Mouse (Mus musculus) hindbrain, embryonic 16.5 days (tissue): ENCODE measurements around the gene Sec22c. TPM values are rescaled to one million over a fixed set of nuclear protein-coding genes. Genes with fewer than 3 reads are reported as not detected.
A peak's percentile ranks its signal among the peaks of the same experiment; 100 is the strongest.

ENCODE experiments used
- ATAC-seq: fragments of 200-750 bp; cut with Nextera tagmentation; 2 replicates; pipeline ENCODE4 v1.8.0; 2017; ENCODE audit warnings: moderate TSS enrichment, moderate library complexity
- H3K27ac ChIP-seq: fragments of 300-500 bp; sonication (generic); 2 replicates; pipeline ENCODE4 v1.5.1; 2014; ENCODE audit warnings: low read depth, mild to moderate bottlenecking, control low read depth, low read length, moderate library complexity
- H3K27me3 ChIP-seq: fragments of 300-500 bp; sonication (generic); replicated peaks from 2 replicates; pipeline ENCODE4 v1.6.1; 2014; ENCODE audit warnings: low read length; ENCODE audit not compliant: control insufficient read depth, insufficient read depth
- H3K36me3 ChIP-seq: fragments of 300-500 bp; sonication (generic); 2 replicates; pipeline ENCODE4 v1.6.1; 2014; ENCODE audit warnings: mild to moderate bottlenecking, low read length, moderate library complexity, mixed read lengths; ENCODE audit not compliant: control insufficient read depth, insufficient read depth
- H3K4me1 ChIP-seq: fragments of 300-500 bp; sonication (generic); 2 replicates; pipeline ENCODE4 v1.6.1; 2014; ENCODE audit warnings: low read depth, low read length; ENCODE audit not compliant: control insufficient read depth, insufficient read depth
- H3K4me2 ChIP-seq: fragments of 300-500 bp; sonication (generic); 2 replicates; pipeline ENCODE4 v1.6.1; 2014; ENCODE audit warnings: mild to moderate bottlenecking, low read length, control low read depth, moderate library complexity
- H3K4me3 ChIP-seq: fragments of 300-500 bp; sonication (generic); 2 replicates; pipeline ENCODE4 v1.5.1; 2014; ENCODE audit warnings: mild to moderate bottlenecking, low read length, control low read depth, moderate library complexity
- H3K9ac ChIP-seq: fragments of 300-500 bp; sonication (generic); 2 replicates; pipeline ENCODE4 v1.6.1; 2014; ENCODE audit warnings: low read depth, mild to moderate bottlenecking, control low read depth, low read length, moderate library complexity
- H3K9me3 ChIP-seq: fragments of 300-500 bp; sonication (generic); 2 replicates; pipeline ENCODE4 v1.6.1; 2014; ENCODE audit warnings: mild to moderate bottlenecking, low read length, moderate library complexity; ENCODE audit not compliant: control insufficient read depth
- WGBS: fragments of 180-500 bp; shearing (Covaris S2); extraction: QIAGEN DNeasy Blood & Tissue Kit; methylation state at CpG from one replicate; pipeline ENCODE4 v1.1.7; 2014; 5-methylcytosine and 5-hydroxymethylcytosine counted together
- polyA plus RNA-seq: library from polyadenylated mRNA; unstranded; fragments of >200 nt; fragmentation: Nextera tagmentation; extraction: Ambion mirVana; gene quantifications from 2 replicates; pipeline ENCODE4 v1.2.1, GENCODE M21; 2015

Sec22c gene
- polyA plus RNA-seq, 1 experiment from 2014 or later: 30.4 TPM

DNA sequence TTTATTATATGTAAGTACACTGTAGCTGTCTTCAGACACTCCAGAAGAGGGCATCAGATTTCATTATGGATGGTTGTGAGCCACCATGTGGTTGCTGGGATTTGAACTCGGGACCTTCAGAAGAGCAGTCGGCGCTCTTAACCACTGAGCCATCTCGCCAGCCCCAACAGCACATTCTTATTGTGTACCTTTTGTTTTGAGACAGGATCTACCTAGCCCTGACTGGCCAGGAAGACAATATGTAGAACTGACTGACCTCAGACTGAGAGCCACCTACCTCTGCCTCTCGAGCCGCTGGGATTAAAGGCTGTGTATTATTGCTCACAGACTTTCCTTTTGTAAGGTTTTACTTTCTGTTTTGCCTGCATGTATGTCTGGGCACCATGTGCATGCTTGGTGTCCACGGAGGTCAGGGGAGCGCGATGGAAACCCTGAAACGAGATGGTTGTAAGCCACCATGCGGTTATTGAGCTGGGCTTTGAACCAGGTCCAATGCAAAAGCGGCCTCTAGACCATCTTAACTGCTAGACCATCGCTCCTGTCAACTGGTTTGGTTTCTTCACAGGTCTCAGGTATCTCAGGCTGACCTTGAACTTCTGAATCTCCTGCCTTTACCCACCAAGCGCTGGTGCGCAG is 12.9 kb upstream of the Sec22c start:
- Histone ChIP-seq H3K9me3 (no peaks in the 10 kb centered on the region), H3K4me2 (peak overlapping the region; percentile 64), H3K4me3 (peak overlapping the region; percentile 93), H3K9ac (peak overlapping the region; percentile 99), H3K27me3 (no peaks in the 10 kb centered on the region), H3K27ac (peak overlapping the region; percentile 84), H3K4me1 (peaks cover 7% of the 10 kb centered on the region), H3K36me3 (peaks cover 3% of the 10 kb centered on the region)
- WGBS: 67% methylated on average over 15 of the region's 15 CpGs
- ATAC-seq: peak; percentile 10

DNA sequence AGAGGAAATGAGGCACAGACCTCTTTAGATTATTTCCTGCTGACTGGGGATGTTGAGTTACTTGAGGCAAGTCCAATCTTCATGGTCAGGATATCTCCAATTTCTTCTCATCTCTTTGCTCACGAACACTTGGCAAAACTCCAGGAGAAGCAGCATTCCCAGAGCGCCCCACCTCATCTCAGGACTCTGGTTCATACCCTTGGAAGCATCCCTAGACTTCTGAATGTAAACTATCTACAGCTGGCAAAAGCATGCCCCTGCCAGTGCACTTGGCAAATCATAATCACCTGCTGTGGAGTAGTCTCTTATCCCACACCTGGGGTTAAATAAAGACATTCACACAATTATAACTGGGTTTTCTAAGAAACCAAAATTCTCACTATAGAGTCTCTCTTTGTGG is 11.8 kb upstream of the Sec22c start:
- Histone ChIP-seq H3K36me3 (peaks cover 7% of the 10 kb centered on the region), H3K27me3 (no peaks in the 10 kb centered on the region), H3K4me3 (no peak overlapping the region), H3K4me1 (peaks cover 8% of the 10 kb centered on the region), H3K27ac (no peak overlapping the region), H3K4me2 (no peak overlapping the region), H3K9me3 (no peaks in the 10 kb centered on the region), H3K9ac (no peak overlapping the region)
- 89% methylated on average over 2 of the region's 2 CpGs for WGBS
- ATAC-seq: no peak

DNA sequence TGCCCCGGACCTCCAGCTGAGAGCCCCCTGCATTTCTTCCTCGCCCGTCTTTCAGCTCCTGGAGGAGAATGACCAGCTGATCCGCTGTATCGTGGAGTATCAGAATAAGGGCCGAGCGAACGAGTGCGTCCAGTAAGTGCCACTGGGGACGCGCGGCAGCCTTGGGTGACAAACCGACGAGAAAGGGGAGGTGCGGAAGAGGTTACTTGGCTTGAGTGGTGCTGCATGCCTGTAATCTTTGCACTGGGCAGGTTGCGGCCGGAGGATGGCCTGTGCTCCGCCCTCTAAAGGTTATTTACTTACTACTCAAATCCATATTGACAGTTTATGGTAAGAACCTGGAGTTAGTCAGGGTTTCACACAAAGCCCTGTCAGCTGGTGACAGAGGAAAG is 5.3 kb upstream of the Sec22c start:
- H3K36me3 ChIP-seq: peaks cover 7% of the 10 kb centered on the region
- no peaks in the 10 kb centered on the region for H3K27me3 ChIP-seq
- H3K4me2 ChIP-seq: peak overlapping the region; percentile 82
- ATAC-seq: no peak
- peak overlapping the region; percentile 93 for H3K4me3 ChIP-seq
- 2% methylated on average over 18 of the region's 18 CpGs for whole genome bisulfite sequencing
- peaks cover 16% of the 10 kb centered on the region for H3K4me1 ChIP-seq
- H3K9ac ChIP-seq: peak overlapping the region; percentile 91
- peak overlapping the region; percentile 95 for H3K27ac ChIP-seq
- H3K9me3 ChIP-seq: no peaks in the 10 kb centered on the region

DNA sequence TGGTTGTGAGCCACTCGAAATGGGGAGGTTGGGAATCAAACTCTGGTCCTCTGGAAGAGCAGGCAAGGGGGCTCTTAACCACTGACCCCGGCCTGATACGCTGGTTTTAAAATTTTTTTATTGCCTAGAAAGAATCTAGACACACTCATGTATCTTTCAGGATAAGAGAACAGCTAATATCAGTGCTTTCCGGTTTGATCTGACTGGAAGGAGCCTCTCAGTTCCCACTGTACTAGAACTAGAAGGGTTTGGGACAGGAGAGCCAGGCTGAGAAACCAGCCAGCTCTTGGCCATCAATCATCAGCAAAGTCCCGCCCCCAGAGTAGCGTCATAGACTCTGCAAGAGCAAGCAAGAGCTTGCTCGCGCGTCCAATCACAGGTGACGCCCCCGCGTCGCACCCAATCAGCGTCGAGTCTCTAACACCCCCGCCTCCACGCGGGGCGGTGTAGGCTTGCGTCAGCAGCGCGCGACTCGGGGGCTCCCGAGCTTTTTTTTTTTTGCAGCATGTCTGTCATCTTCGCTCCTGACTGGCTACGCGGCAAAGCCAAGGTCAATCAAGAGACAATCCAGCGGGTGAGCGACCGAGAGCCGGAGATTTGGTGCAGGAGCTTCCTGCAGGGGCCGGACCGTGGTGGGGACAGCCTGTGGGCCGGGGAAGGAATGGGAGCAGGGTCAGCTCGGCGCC is 4.8 kb upstream of the Sec22c start, which contains the start of gene Ss18l2:
Gene Ss18l2, plus strand, starts transcription at position 432 of the 686 bp plus-strand sequence.
- H3K27me3 ChIP-seq: no peaks in the 10 kb centered on the region
- 5% methylated on average over 37 of the region's 37 CpGs for WGBS
- H3K36me3 ChIP-seq: peaks cover 7% of the 10 kb centered on the region
- peak; percentile 97 for ATAC-seq
- peak within 1 kb of the TSS; percentile 82 for H3K4me2 ChIP-seq
- H3K4me3 ChIP-seq: peak within 1 kb of the TSS; percentile 93
- peaks cover 21% of the 10 kb centered on the region for H3K4me1 ChIP-seq
- peak within 1 kb of the TSS; percentile 95 for H3K27ac ChIP-seq
- H3K9me3 ChIP-seq: no peaks in the 10 kb centered on the region
- peak within 1 kb of the TSS; percentile 91 for H3K9ac ChIP-seq

DNA sequence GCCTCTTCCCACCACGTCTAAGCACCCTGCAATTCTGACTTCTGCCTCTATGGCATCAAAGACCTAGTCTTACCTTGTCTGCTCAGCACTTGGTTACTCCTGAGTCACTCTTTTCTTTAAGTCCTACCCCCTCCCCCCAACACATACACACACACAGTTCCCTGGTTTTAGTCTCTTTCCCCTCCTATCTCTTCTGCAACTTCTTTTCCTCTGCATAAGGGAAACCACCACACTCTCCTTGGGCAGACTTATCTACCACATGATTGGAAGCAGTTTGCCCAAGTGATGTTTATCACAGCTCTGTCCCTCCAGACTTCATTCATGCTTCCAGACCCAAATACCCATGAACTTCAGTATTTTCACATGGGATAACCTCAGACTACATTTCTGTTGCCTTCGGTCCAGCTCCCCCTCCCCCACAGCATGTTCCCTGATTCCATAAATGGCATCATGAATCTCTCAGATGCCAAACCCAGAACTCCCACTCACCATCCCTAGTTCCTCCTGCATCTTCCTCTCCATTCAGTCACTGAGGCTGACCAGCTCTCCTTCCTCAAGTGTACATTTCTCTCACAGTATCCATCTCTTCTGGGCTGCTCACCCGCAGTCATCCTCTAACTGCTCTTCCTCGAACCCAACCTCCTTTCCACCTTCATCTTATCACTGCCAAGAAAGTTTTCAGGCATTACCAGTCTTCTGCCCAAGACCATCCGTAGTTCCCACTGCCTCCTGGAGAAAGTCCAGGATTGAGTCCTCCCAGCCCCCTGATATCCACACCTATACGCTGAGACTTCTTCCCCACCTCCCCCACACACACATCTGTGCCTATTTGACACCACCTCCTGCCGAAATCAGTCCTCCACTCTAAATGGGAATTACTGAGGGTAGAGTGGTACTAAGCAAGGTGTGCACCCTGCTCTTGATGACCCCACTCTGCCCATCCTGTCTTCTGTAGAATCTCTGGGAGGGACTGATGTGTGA is 3.5 kb upstream of the Sec22c start:
- Histone ChIP-seq H3K9ac (no peak overlapping the region), H3K27me3 (no peaks in the 10 kb centered on the region)

DNA sequence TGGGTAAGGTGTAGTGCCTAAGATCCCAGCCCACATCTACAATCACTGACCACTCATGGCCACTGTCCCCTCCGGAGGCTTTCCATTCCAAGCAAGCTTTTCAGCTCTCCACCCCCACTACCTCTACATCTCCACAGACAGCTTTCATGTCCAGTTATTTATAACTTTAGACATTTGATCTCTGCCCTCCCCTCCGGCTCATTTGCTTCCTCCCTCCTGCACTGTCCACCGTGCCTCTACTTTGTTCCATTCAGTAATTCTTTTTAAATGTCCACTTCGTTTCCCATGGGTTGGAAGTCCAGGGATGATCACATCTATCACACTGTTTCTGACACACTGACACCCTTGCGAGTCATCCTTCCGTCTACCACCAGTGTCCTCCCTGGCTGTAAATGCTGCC is 2.5 kb upstream of the Sec22c start:
- no peak overlapping the region for H3K4me3 ChIP-seq
- H3K36me3 ChIP-seq: no peaks in the 10 kb centered on the region; the same call in none of the 2 replicates
- H3K27me3 ChIP-seq: no peaks in the 10 kb centered on the region
- no peak overlapping the region for H3K9ac ChIP-seq
- ATAC-seq: no peak
- no peaks in the 10 kb centered on the region for H3K9me3 ChIP-seq
- H3K4me2 ChIP-seq: no peak overlapping the region
- no peak overlapping the region for H3K27ac ChIP-seq
- 64% methylated on average over 6 of the region's 6 CpGs for WGBS
- peaks cover 33% of the 10 kb centered on the region for H3K4me1 ChIP-seq

More for the DNA sequence above, 3.5 kb upstream of the Sec22c start:
- H3K4me2 ChIP-seq: no peak overlapping the region
- ATAC-seq: no peak
- no peaks in the 10 kb centered on the region for H3K9me3 ChIP-seq
- H3K36me3 ChIP-seq: peaks cover 7% of the 10 kb centered on the region
- H3K27ac ChIP-seq: no peak overlapping the region
- no peak overlapping the region for H3K4me3 ChIP-seq
- WGBS: 76% methylated on average over 7 of the region's 7 CpGs
- H3K4me1 ChIP-seq: peaks cover 26% of the 10 kb centered on the region

DNA sequence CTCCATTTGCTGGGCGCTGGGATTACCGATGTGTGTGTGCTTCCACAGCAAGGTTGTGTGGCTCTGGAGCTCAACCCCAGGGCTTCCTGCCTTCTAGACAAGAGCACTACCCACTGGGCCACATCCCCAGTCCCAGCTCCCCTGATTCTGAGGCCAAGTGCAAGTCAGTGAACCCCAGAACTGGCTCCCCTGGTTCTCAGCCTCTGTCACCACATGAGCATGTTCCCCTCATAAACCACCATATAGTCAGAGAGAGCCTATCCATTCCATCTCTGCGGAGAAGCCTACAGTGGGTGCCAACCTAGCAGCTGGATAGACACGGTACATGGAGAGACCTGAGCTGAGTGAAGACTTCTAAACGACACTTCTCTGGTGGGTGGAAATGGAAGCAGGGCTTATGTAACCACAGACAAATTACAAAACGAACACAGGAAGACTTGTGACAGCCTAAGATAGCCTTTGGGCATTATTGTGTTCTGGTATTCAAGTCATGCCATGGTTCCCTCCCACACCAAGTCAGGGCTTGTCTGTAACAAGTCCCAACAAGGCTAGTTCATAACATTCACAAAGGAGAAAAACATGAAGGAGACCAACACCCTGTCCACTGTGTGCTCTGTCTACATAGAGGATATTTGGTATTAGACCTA is 862 bp upstream of the Sec22c start:
- no peak overlapping the region for H3K4me3 ChIP-seq
- H3K9ac ChIP-seq: no peak overlapping the region
- no peaks in the 10 kb centered on the region for H3K36me3 ChIP-seq
- no peaks in the 10 kb centered on the region for H3K27me3 ChIP-seq
- peaks cover 27% of the 10 kb centered on the region for H3K4me1 ChIP-seq
- ATAC-seq: no peak
- H3K27ac ChIP-seq: no peak overlapping the region
- H3K4me2 ChIP-seq: no peak overlapping the region
- WGBS: 81% methylated on average over 6 of the region's 6 CpGs
- H3K9me3 ChIP-seq: no peaks in the 10 kb centered on the region

DNA sequence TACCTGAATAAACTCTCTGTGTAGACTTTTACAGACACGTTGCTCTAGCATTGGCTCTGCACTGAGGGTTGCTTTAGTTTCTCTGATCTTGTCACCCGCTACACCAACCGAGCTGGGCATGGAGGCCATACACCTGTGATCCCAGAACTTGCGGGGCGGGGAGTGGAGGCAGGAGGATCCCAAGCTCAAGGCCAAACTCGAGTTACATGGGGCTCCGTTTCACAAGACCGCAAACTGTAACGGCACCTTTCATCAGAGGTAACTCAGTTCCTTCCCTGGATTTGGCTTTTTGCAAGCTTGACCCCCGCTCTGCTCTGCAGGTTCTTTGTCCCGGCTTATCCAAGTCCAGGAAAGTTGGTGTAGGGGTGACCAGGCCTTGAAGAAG is 1.0 kb downstream of the Sec22c start:
- Histone ChIP-seq H3K27me3 (no peaks in the 10 kb centered on the region), H3K36me3 (no peaks in the 10 kb centered on the region), H3K27ac (no peak overlapping the region), H3K4me1 (peaks cover 22% of the 10 kb centered on the region), H3K9ac (peak overlapping the region; percentile 86), H3K4me2 (peak overlapping the region; percentile 88), H3K4me3 (peak overlapping the region; percentile 72), H3K9me3 (no peaks in the 10 kb centered on the region)
- ATAC-seq: no peak
- 40% methylated on average over 11 of the region's 11 CpGs for WGBS
